In the genomic region with DNA sequence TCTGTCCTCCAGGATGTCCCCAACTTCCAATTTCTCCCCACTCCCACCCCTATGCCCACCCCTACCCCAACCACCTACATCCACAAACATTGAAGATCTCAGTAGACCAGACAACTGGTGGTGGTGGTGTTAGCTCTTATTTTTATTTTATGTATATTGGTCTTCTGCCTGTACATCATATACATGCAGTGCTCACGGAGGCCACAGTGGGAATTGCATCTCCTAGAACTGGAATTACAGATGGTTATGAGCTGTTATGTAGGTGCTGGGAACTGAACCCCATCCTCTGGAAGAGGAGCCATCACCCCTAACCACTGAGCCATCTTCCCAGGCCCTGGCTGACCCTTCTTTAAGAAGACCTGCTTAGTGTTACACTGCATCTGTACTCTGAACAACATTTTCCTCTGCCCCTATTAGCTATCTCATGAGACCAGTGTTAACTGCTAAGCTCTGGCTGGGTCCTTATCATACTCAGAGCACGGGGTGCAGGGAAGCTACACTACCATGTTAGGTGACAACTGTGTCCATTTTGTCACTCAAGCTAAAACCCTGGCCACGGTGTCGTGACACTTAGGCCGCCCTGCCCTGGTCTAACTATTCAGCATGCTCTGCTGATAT, we compare ENCODE assay signal across 18 mouse cellular contexts. TPM values are rescaled to one million over a fixed set of nuclear protein-coding genes. Genes with fewer than 3 reads are reported as not detected.
DNase-seq lines count a peak whose midpoint lies in the region; ATAC-seq and TF ChIP-seq lines count a peak whose summit lies in the region.
"Had no signal": no experiment of that assay in that cellular context is flagged by ENCODE, and none has a peak within 500 bp of the region (broad histone marks: within the 10 kb centered on the region; RNA-seq: fewer than 3 reads in every experiment).

No protein-coding gene starts in this region.

- TF ChIP-seq CTCF in layer of hippocampus, adult 2 months (conservative IDR thresholded peaks at IDR 0.05), result peak; percentile 40

- no peak overlapping the region for H3K27ac ChIP-seq in layer of hippocampus, adult 2 months
- H3K27ac ChIP-seq in liver, embryonic 13.5 days, result peak overlapping the region; percentile 87
- H3K27ac ChIP-seq in stomach, embryonic 15.5 days, result no peak overlapping the region
- H3K27ac ChIP-seq: hindbrain, postnatal 0 days; neural tube, embryonic 12.5 days had no signal

- peak overlapping the region; percentile 27; the same call in 1 of the 2 replicates for H3K9ac ChIP-seq in liver, embryonic 13.5 days
- no peak overlapping the region for H3K9ac ChIP-seq in stomach, embryonic 15.5 days
- H3K9ac ChIP-seq: neural tube, embryonic 12.5 days had no signal

- ATAC-seq in liver, embryonic 13.5 days (ENCODE audit: low read depth), result peak; percentile 98
- peak; percentile 71; the same call in 1 of the 2 replicates for ATAC-seq in stomach, embryonic 15.5 days (ENCODE audit: insufficient read depth, low FRiP score, low read depth)
- ATAC-seq: hindbrain, postnatal 0 days had no signal

- H3K4me2 ChIP-seq in liver, embryonic 13.5 days, result peak overlapping the region; percentile 17
- no peak overlapping the region for H3K4me2 ChIP-seq in stomach, embryonic 15.5 days
- H3K4me2 ChIP-seq: neural tube, embryonic 12.5 days had no signal

- H3K4me3 ChIP-seq in layer of hippocampus, adult 2 months, result no peak overlapping the region
- H3K4me3 ChIP-seq in liver, embryonic 13.5 days (replicated peaks), result no peak overlapping the region
- H3K4me3 ChIP-seq in stomach, embryonic 15.5 days (replicated peaks), result no peak overlapping the region
- H3K4me3 ChIP-seq: erythroblast, embryonic 14.5 days; megakaryocyte, embryonic 14.5 days; neural tube, embryonic 12.5 days had no signal

- no peak for DNase-seq in layer of hippocampus, adult 2 months (ENCODE audit: low spot score in 2 of 2)
- DNase-seq in layer of hippocampus, adult 11-12 months (ENCODE audit: low spot score), result no peak
- peak; percentile 27 for DNase-seq in c-Kit-negative CD71-positive TER-119-positive erythroid progenitor cells, embryonic 14.5 days (ENCODE audit: low read depth, low spot score)
- DNase-seq in liver, embryonic 13.5 days, result peak; percentile 68
- no peak for DNase-seq in heart, adult 9 months (ENCODE audit: low spot score in 2 of 2)
- no peak for DNase-seq in left cerebral cortex, postnatal 36 days (ENCODE audit: low spot score in 2 of 2)
- DNase-seq: adrenal gland, adult 2 months; B cell, adult 2 months; cerebellum, postnatal 14 days; gastrocnemius, postnatal 10 days; heart, postnatal 36 days; lung, adult 18-20 months; right cerebral cortex, postnatal 25 days had no signal

- H3K27me3 ChIP-seq in liver, embryonic 13.5 days, result peaks cover 20% of the 10 kb centered on the region
- 0 out of 2 replicates have a peak, but pooled peaks cover 10% of the 10 kb centered on the region for H3K27me3 ChIP-seq in stomach, embryonic 15.5 days (replicated peaks)

- no peaks in the 10 kb centered on the region for H3K9me3 ChIP-seq in liver, embryonic 13.5 days (replicated peaks)
- H3K9me3 ChIP-seq in stomach, embryonic 15.5 days, result no peaks in the 10 kb centered on the region
- H3K9me3 ChIP-seq: neural tube, embryonic 12.5 days had no signal

- peaks cover 47% of the 10 kb centered on the region for H3K4me1 ChIP-seq in liver, embryonic 13.5 days (replicated peaks)
- H3K4me1 ChIP-seq in stomach, embryonic 15.5 days, result peaks cover 6% of the 10 kb centered on the region; the same call in 1 of the 2 replicates
- H3K4me1 ChIP-seq: neural tube, embryonic 12.5 days had no signal

- intact Hi-C loops in left cerebral cortex, postnatal 36 days (cut with DNase I), result no loop called here

- 27% methylated on average over 5 of the region's 5 CpGs for WGBS in liver, embryonic 13.5 days (ENCODE audit: insufficient replicate concordance)
- 73% methylated on average over 5 of the region's 5 CpGs for WGBS in stomach, embryonic 15.5 days

- no peaks in the 10 kb centered on the region for H3K36me3 ChIP-seq in liver, embryonic 13.5 days
- H3K36me3 ChIP-seq in stomach, embryonic 15.5 days, result no peaks in the 10 kb centered on the region
- H3K36me3 ChIP-seq: neural tube, embryonic 12.5 days had no signal

RNA-seq across cellular contexts. Expression of a gene that starts 6.2 kb away (rescaled TPM):
- total RNA-seq in layer of hippocampus, adult 2 months (2021), result 1 to 10 TPM; 5.6 to 6.5 TPM
- polyA plus RNA-seq in liver, embryonic 13.5 days (2015; fragmentation: Nextera tagmentation; extraction: Ambion mirVana), result 0.14 and 0.35 TPM in 2 replicates
- 5.6 and 6.9 TPM in 2 replicates for polyA plus RNA-seq in stomach, embryonic 15.5 days (2015; fragmentation: Nextera tagmentation; extraction: Ambion mirVana)
- 1 to 10 TPM; 2.1 to 2.8 TPM for total RNA-seq in left cerebral cortex, postnatal 36 days (2021)
- total RNA-seq: adrenal gland, adult 2 months had no signal

RNA-seq across cellular contexts. Expression of a gene that starts 54.5 kb away (rescaled TPM):
- 10 to 100 TPM; 34.4 to 44.6 TPM for total RNA-seq in layer of hippocampus, adult 2 months (2021)
- polyA plus RNA-seq in liver, embryonic 13.5 days (2015; fragmentation: Nextera tagmentation; extraction: Ambion mirVana), result 170 and 193 TPM in 2 replicates
- polyA plus RNA-seq in stomach, embryonic 15.5 days (2015; fragmentation: Nextera tagmentation; extraction: Ambion mirVana), result 258 and 269 TPM in 2 replicates
- 10 to 100 TPM; 35.8 to 37.8 TPM for total RNA-seq in left cerebral cortex, postnatal 36 days (2021)

RNA-seq across cellular contexts. Expression of a gene that starts 55.0 kb away (rescaled TPM):
- total RNA-seq in layer of hippocampus, adult 2 months (2021), result 10 to 100 TPM; 37.8 to 37.9 TPM
- 9.5 and 13.0 TPM in 2 replicates for polyA plus RNA-seq in liver, embryonic 13.5 days (2015; fragmentation: Nextera tagmentation; extraction: Ambion mirVana)
- 24.4 and 27.7 TPM in 2 replicates for polyA plus RNA-seq in stomach, embryonic 15.5 days (2015; fragmentation: Nextera tagmentation; extraction: Ambion mirVana)
- total RNA-seq in left cerebral cortex, postnatal 36 days (2021), result 10 to 100 TPM; 36.7 to 37.6 TPM

Comparison
In these comparisons a context has a peak if more than half of its experiments do, and no peak if none do; other contexts are left out.
1. DNase-seq: peak in c-Kit-negative CD71-positive TER-119-positive erythroid progenitor cells, embryonic 14.5 days (single experiment) and liver, embryonic 13.5 days (single experiment); none in layer of hippocampus, adult 2 months (0 of 2), layer of hippocampus, adult 11-12 months (single experiment), heart, adult 9 months (0 of 2) and left cerebral cortex, postnatal 36 days (0 of 2).